Mouse (Mus musculus) liver, postnatal 0 days (tissue): ENCODE measurements around the gene Gm7029.

Source experiments
- CTCF ChIP-seq: sonication (generic); IDR thresholded peaks from 2 replicates; pipeline ENCODE4 v1.5.1; 2016; ENCODE audit warnings: antibody characterized with exemption, low read depth
- EP300 ChIP-seq: IDR thresholded peaks from 2 replicates; pipeline ENCODE4 v1.6.1; 2016; ENCODE audit warnings: antibody characterized with exemption, low read depth, mild to moderate bottlenecking

GRCm38 (mm10) chr17:33825462-33825861 lies 48.2 kb upstream of the Gm7029 start:
- TF ChIP-seq CTCF (no peak), EP300 (no peak)
